Mouse (Mus musculus): ENCODE data around the gene Mybl2. TPM values are rescaled to one million over a fixed set of nuclear protein-coding genes. Genes with fewer than 3 reads are reported as not detected.

The Mybl2 gene
- total RNA-seq, 1 experiment from 2014 or later, result 4.0 TPM

DNA sequence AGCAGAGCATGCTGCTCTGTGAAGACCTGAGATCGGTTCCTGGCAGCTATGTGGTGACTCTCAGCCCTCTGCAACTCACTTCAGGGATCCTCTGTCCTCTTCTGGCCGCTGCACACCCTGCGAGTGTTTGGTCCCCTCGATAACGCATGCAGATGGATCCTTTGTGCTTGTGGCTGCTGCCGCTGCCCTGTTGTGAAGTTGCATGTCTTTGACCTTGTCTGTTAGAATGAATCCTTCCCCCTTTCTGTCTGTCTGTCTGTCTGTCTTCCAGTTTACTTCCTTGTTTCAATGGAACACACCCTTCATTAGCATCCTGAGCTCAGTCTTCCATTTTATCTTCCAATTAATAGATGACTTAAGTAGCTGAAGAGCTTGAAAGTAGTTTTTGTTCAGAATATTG lies 11.8 kb downstream of the Mybl2 start:
- ATAC-seq (ENCODE audit: extremely low read depth, insufficient number of reproducible peaks, low FRiP score, poor library complexity, severe bottlenecking), result no peak

- no peak for ATAC-seq (ENCODE audit: extremely low read depth, insufficient number of reproducible peaks, low FRiP score, poor library complexity, severe bottlenecking)
Observed at GRCm38 (mm10) chr2:163067233-163067632, 12.7 kb downstream of the Mybl2 start.

GRCm38 (mm10) chr2:163070213-163070612 lies 15.7 kb downstream of the Mybl2 start:
- ATAC-seq (ENCODE audit: extremely low read depth, insufficient number of reproducible peaks, low FRiP score, poor library complexity, severe bottlenecking), result no peak

DNA sequence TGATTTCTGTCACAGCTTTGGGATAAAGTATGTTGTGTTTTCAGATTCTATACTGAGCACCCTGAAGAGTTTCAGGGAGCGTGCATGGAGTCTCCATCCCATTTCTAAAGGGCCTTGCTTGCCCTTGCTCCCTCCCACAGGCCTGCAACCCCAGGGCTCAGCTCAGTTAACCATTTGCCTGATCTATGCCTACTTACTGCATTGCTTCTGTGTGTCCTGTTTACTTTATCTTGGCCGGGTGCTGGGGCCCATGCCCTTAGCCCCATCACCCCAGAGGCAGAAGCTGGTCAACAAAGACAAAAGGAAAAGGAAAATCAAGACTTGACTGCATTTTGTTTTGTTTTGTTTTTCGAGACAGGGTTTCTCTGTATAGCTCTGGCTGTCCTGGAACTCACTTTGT lies 17.1 kb downstream of the Mybl2 start:
- no peak for ATAC-seq (ENCODE audit: extremely low read depth, insufficient number of reproducible peaks, low FRiP score, poor library complexity, severe bottlenecking)

GRCm38 (mm10) chr2:163073023-163073757 lies 18.7 kb downstream of the Mybl2 start:
- no peak for ATAC-seq (ENCODE audit: extremely low read depth, insufficient number of reproducible peaks, low FRiP score, poor library complexity, severe bottlenecking)

- no peak for ATAC-seq (ENCODE audit: extremely low read depth, insufficient number of reproducible peaks, low FRiP score, poor library complexity, severe bottlenecking)
Observed at GRCm38 (mm10) chr2:163074006-163074405, 19.5 kb downstream of the Mybl2 start.

- ATAC-seq (ENCODE audit: extremely low read depth, insufficient number of reproducible peaks, low FRiP score, poor library complexity, severe bottlenecking), result no peak
Observed at GRCm38 (mm10) chr2:163074808-163075207, 20.3 kb downstream of the Mybl2 start.

GRCm38 (mm10) chr2:163075234-163075633 lies 20.7 kb downstream of the Mybl2 start:
- no peak for ATAC-seq (ENCODE audit: extremely low read depth, insufficient number of reproducible peaks, low FRiP score, poor library complexity, severe bottlenecking)

GRCm38 (mm10) chr2:163079041-163079440 lies 24.6 kb downstream of the Mybl2 start:
- no peak for ATAC-seq (ENCODE audit: extremely low read depth, insufficient number of reproducible peaks, low FRiP score, poor library complexity, severe bottlenecking)

GRCm38 (mm10) chr2:163082591-163082990 lies 28.1 kb downstream of the Mybl2 start:
- ATAC-seq (ENCODE audit: extremely low read depth, insufficient number of reproducible peaks, low FRiP score, poor library complexity, severe bottlenecking), result no peak

DNA sequence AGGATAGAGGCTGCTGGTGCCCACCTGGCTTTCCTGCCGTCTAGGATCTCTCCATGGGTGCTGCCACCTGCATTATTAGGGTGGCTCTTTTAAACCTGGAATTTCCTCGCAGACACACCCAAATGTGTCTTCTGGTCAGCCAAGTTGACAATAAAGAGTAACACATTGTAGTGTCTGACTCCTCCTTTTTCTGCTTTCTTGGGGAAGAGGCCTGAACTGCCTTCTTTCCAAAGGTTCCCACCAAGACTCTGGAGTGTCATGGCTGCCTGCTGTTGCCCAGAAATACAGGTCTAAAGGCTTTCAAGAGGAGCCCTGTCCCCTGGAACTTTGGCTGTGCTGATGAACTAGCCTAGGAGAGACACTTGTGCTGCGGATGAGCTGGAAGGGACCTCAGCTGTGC lies 30.0 kb downstream of the Mybl2 start:
- ATAC-seq (ENCODE audit: extremely low read depth, insufficient number of reproducible peaks, low FRiP score, poor library complexity, severe bottlenecking), result no peak

DNA sequence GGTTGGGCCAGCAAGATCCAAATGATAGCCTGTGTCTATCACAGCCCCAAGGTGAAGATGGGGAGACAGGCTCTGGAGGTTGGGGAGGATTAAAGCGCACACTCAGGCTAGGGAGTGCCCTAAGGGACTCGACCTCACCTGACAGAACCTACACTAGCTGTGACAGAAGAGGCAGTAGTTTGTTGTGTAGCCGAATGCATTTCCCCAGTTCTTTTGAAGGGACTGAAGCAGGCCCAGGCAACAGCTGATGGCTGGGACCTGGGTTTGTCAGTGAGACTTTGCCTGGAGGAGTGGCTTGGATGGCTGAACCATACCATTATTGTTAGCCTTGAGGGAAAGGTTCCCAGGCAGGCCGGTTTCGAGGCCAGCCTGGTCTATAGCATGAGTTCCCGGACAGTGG lies 30.6 kb downstream of the Mybl2 start:
- ATAC-seq (ENCODE audit: extremely low read depth, insufficient number of reproducible peaks, low FRiP score, poor library complexity, severe bottlenecking), result no peak

- ATAC-seq (ENCODE audit: extremely low read depth, insufficient number of reproducible peaks, low FRiP score, poor library complexity, severe bottlenecking), result no peak
Observed at GRCm38 (mm10) chr2:163086561-163086960, 32.1 kb downstream of the Mybl2 start.

DNA sequence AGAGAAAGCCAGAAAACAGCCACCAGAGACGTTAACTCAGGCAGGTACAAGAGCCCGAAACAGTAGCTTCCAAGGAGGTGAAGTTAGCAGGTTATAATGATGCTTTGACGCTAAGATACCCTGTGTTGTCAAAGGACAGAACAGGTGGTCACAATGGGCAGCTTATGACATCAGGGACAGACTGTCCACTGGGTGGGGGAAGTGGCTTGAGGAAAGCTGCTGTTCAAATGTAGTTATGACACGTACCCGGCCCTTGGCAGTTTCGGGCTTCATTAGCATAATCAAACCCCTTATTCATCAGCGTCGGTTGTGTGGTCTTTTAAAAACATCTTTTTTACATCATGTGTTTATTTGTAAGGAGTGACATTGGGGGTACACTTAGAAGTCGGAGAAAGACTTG lies 33.2 kb downstream of the Mybl2 start, which contains the start of gene Gtsf1l:
Gtsf1l (minus strand) TSS at position 128 of the 400 bp plus-strand sequence.
- ATAC-seq (ENCODE audit: extremely low read depth, insufficient number of reproducible peaks, low FRiP score, poor library complexity, severe bottlenecking), result no peak

- no peak for ATAC-seq (ENCODE audit: extremely low read depth, insufficient number of reproducible peaks, low FRiP score, poor library complexity, severe bottlenecking)
Observed at GRCm38 (mm10) chr2:163089475-163090123, 35.1 kb downstream of the Mybl2 start.

- ATAC-seq (ENCODE audit: extremely low read depth, insufficient number of reproducible peaks, low FRiP score, poor library complexity, severe bottlenecking), result no peak
Observed at GRCm38 (mm10) chr2:163094909-163095308, 40.4 kb downstream of the Mybl2 start.

DNA sequence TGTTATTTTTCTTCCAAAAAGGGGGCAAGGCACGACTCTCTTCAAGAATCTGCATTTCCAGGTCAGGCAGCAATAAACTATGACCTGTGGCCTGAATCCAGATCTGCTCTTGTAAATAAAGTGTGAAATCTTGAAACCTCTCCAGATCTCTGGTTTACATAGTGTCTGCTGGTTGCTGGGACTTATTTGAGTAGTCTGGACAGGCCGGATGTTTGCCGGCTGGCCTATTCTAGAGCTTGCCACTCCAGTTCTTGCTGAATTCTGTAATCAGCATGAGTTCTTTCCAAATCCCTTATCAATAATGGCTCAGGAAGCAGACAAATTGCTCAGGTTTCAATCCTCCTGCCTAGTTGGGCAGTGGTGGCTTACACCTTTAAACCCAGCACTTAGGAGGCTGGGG lies 41.3 kb downstream of the Mybl2 start:
- ATAC-seq (ENCODE audit: extremely low read depth, insufficient number of reproducible peaks, low FRiP score, poor library complexity, severe bottlenecking), result no peak

DNA sequence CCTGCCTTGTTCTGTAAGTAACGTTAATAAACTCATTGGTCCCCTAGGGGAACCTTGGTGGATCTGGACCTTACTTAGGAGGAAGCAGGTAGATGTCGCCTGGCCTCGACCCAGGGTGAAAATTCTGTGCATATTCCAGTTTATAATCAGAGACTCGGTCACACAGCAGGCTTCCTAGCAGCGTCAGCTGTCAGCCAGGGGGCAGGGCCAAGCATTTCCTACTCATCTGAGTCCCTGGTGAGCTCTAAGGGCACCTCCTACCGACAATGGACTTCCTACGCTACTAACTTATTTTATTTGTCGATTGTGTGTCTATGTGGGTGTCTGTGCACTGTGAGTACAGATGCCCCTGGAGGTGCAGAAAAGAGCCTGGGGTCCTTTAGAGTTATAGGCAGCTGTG lies 45.4 kb downstream of the Mybl2 start:
- ATAC-seq (ENCODE audit: extremely low read depth, insufficient number of reproducible peaks, low FRiP score, poor library complexity, severe bottlenecking), result no peak

DNA sequence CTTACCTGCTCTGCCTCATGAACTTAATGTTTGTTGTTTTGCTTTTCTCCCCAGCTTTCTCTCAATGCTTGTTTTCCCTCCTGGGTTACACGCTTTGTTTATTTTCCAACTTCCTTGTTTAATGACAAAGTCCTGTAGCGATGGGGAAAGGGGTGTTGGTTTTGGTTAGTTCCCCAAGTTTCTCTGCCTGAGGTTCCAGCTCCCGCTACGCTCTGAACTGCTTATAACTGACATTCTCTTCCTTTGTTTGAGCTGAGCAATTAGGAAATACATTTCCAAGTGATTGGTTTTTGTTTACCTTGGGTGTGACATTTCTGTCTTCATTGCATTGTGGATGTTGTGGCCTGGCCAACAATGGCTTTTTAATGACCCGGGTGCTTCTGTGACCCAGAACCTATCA lies 46.1 kb downstream of the Mybl2 start:
- no peak for ATAC-seq (ENCODE audit: extremely low read depth, insufficient number of reproducible peaks, low FRiP score, poor library complexity, severe bottlenecking)

DNA sequence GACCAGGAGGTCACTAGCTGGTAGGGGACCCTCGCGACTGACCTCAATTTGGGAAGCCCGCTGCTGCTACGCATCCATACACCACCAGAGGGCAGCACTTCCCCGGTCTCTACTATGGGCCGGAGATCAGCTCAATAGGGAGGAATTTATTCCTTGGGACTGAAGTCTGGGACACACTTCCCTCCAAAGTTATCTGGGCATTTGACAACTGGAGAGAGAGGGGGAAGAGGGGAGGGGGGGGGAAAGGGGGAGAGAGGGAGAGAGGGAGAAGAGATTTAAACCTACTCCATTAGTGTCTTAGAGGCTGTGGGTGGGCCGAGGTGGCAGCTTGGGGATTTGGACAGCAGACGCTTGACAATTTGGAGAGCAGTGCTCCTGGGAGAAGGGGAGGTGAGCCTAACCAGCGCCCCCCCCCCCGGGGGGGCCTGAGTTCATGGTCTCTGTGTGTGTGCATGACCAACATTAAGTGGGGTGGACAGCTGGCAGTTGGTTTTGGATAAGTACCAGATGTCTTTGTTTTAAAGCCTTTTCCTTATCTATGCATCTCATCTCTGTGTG lies 47.2 kb downstream of the Mybl2 start:
- 0 out of 2 replicates have a peak, but pooled peaks have one; percentile 14 for ATAC-seq (ENCODE audit: extremely low read depth, insufficient number of reproducible peaks, low FRiP score, poor library complexity, severe bottlenecking)

All from neutrophil, adult 5-6 weeks (primary cell).